Comparison of ENCODE assay signal across 48 mouse cellular contexts in the genomic region with DNA sequence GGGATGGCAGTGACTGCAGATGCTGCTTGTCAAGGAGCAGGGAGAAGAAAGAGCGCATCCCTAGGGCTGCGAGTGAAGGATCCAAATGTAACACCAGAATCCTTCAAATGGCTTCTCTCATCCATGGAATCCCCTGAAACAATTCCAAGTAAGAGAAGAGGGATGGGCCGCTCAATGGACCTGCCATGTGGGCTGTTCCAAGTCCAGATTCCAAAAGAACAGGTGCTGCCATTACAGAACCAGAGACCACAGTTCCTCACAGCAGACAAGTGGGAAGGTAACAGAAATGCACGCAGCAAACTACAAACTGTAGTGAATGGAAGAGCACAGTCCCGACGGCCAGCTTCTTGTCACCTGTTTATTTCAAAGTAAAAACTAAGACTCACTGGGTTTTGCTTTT. TPM values are rescaled to one million over a fixed set of nuclear protein-coding genes. Genes with fewer than 3 reads are reported as not detected.
"Had no signal": no experiment of that assay in that cellular context is flagged by ENCODE, and none has a peak within 500 bp of the region (broad histone marks: within the 10 kb centered on the region; RNA-seq: fewer than 3 reads in every experiment).

No protein-coding gene starts in this region.

- H3K9me3 ChIP-seq: heart, embryonic 10.5 days; heart, embryonic 12.5 days; heart, embryonic 13.5 days; heart, embryonic 15.5 days; hindbrain, embryonic 10.5 days; hindbrain, embryonic 12.5 days; hindbrain, embryonic 13.5 days; hindbrain, embryonic 15.5 days; intestine, embryonic 15.5 days; kidney, embryonic 15.5 days had no signal

- H3K36me3 ChIP-seq: hindbrain, embryonic 15.5 days had no signal

- H3K9ac ChIP-seq: heart, embryonic 12.5 days; heart, embryonic 13.5 days; heart, embryonic 15.5 days; hindbrain, embryonic 12.5 days; hindbrain, embryonic 13.5 days; hindbrain, embryonic 14.5 days; hindbrain, embryonic 15.5 days; intestine, embryonic 15.5 days; kidney, embryonic 15.5 days had no signal

- H3K4me1 ChIP-seq: heart, embryonic 10.5 days; hindbrain, embryonic 10.5 days; hindbrain, embryonic 12.5 days; hindbrain, embryonic 13.5 days; hindbrain, embryonic 15.5 days; intestine, embryonic 15.5 days; kidney, embryonic 15.5 days had no signal

- H3K27ac ChIP-seq: heart, embryonic 10.5 days; heart, embryonic 13.5 days; heart, embryonic 15.5 days; hindbrain, embryonic 10.5 days; hindbrain, embryonic 12.5 days; hindbrain, embryonic 13.5 days; hindbrain, embryonic 14.5 days; hindbrain, embryonic 15.5 days; hindbrain, postnatal 0 days; intestine, embryonic 15.5 days; kidney, embryonic 15.5 days; kidney, postnatal 0 days; layer of hippocampus, adult 2 months; left cerebral cortex, adult 2 months had no signal

- H3K4me3 ChIP-seq: heart, embryonic 10.5 days; heart, embryonic 12.5 days; heart, embryonic 13.5 days; heart, embryonic 15.5 days; hindbrain, embryonic 10.5 days; hindbrain, embryonic 12.5 days; hindbrain, embryonic 13.5 days; hindbrain, embryonic 15.5 days; intestine, embryonic 15.5 days; kidney, embryonic 15.5 days; layer of hippocampus, adult 2 months; left cerebral cortex, adult 2 months had no signal

- ATAC-seq: hindbrain, embryonic 16.5 days; hindbrain, postnatal 0 days; inflammation-experienced regulatory T-cells, adult 6 months; intestine, embryonic 15.5 days; intestine, embryonic 16.5 days; intestine, postnatal 0 days had no signal

- H3K27me3 ChIP-seq: heart, embryonic 12.5 days; heart, embryonic 13.5 days; heart, embryonic 15.5 days; hindbrain, embryonic 12.5 days; hindbrain, embryonic 13.5 days; hindbrain, embryonic 15.5 days; intestine, embryonic 15.5 days; kidney, embryonic 15.5 days had no signal

- DNase-seq: heart, postnatal 10 days; heart, postnatal 14 days; heart, postnatal 36 days; heart, postnatal 4 days; kidney, adult 18-20 months; kidney, postnatal 10 days; kidney, postnatal 14 days; kidney, postnatal 25 days; kidney, postnatal 4 days; layer of hippocampus, adult 9-11 months; layer of hippocampus, postnatal 36 days had no signal

- H3K4me2 ChIP-seq: heart, embryonic 11.5 days; heart, embryonic 12.5 days; heart, embryonic 13.5 days; heart, embryonic 15.5 days; hindbrain, embryonic 12.5 days; hindbrain, embryonic 13.5 days; hindbrain, embryonic 14.5 days; hindbrain, embryonic 15.5 days; intestine, embryonic 15.5 days; kidney, embryonic 15.5 days had no signal

RNA-seq across cellular contexts. Expression of gene Gm17304, which starts 11.5 kb away (rescaled TPM):
- total RNA-seq: heart, adult 8-10 months; heart, postnatal 10 days; heart, postnatal 14 days; heart, postnatal 25 days; heart, postnatal 36 days; heart, postnatal 4 days; hematopoietic stem cell, adult 5-6 weeks; hindbrain, postnatal 0 days; layer of hippocampus, adult 18-20 months; layer of hippocampus, adult 2 months; layer of hippocampus, adult 8-10 months; layer of hippocampus, postnatal 10 days; layer of hippocampus, postnatal 14 days; layer of hippocampus, postnatal 25 days; layer of hippocampus, postnatal 36 days; left cerebral cortex, adult 18-20 months; left cerebral cortex, adult 2 months; left cerebral cortex, adult 8-10 months had no signal
- polyA plus RNA-seq: heart, embryonic 10.5 days; heart, embryonic 11.5 days; heart, embryonic 12.5 days; heart, embryonic 13.5 days; heart, embryonic 14.5 days; heart, embryonic 15.5 days; heart, embryonic 16.5 days; heart, postnatal 0 days; hindbrain, embryonic 10.5 days; hindbrain, embryonic 11.5 days; hindbrain, embryonic 12.5 days; hindbrain, embryonic 13.5 days; hindbrain, embryonic 14.5 days; hindbrain, embryonic 15.5 days; hindbrain, embryonic 16.5 days; hindbrain, postnatal 0 days; inflammation-experienced regulatory T-cells, adult 6 months; intestine, embryonic 14.5 days; intestine, embryonic 15.5 days; intestine, embryonic 16.5 days; intestine, postnatal 0 days; kidney, embryonic 14.5 days; kidney, embryonic 15.5 days; kidney, postnatal 0 days; large intestine, adult 2 months had no signal
